Mouse (Mus musculus): ENCODE data around the gene Zfhx3. TPM values are rescaled to one million over a fixed set of nuclear protein-coding genes. Genes with fewer than 3 reads are reported as not detected.

Gene Zfhx3
- polyA plus RNA-seq (2015; fragmentation: Nextera tagmentation; extraction: Ambion mirVana), result 6.5 and 7.9 TPM in 2 replicates

GRCm38 (mm10) chr8:107941922-107942694, at the start of gene Zfhx3:
Zfhx3 (plus strand) TSS chr8:107942644.

Small RNAs within 50 kb of the gene (microRNA-seq; reads per million reads assigned to microRNA genes)
- 0.93 reads per million for gene Mir3108

All from urinary bladder, postnatal 0 days (tissue).